17 mouse cellular contexts compared by ENCODE assay signal in the genomic region with DNA sequence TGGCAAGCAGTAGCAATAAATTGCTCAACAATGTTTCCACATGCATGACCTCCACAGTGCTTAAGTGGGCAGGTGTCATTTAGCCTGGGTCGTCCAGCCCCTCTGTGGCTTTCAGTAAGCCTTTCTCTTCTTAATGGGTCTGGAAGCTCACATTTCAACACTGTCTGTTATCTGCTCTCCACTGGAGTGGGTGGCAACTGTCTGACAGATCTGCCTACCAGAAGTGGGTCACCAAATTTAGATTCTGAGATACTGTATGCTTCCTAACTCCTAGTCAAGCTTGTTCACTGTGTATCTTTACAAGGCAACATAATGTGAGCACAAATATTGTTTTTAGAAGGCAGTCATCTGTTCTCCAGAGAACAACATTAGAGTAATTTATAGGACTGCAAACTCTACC. TPM values are rescaled to one million over a fixed set of nuclear protein-coding genes. Genes with fewer than 3 reads are reported as not detected.
DNase-seq lines count a peak whose midpoint lies in the region; ATAC-seq lines count a peak whose summit lies in the region.
"Had no signal": no experiment of that assay in that cellular context is flagged by ENCODE, and none has a peak within 500 bp of the region (broad histone marks: within the 10 kb centered on the region; RNA-seq: fewer than 3 reads in every experiment).

No protein-coding gene starts in this region.

- peak; percentile 55; the same call in 1 of the 2 replicates for ATAC-seq in heart, embryonic 11.5 days (replicated peaks; ENCODE audit: insufficient number of reproducible peaks, low FRiP score, low TSS enrichment)
- ATAC-seq in neural tube, embryonic 12.5 days (ENCODE audit: low FRiP score, low read depth): peak; percentile 21; the same call in 1 of the 2 replicates
- ATAC-seq in erythroblast, adult 5-6 weeks (replicated peaks; ENCODE audit: low FRiP score, poor library complexity, severe bottlenecking): peak; percentile 76
- ATAC-seq in megakaryocyte, adult 5-6 weeks (ENCODE audit: poor library complexity, severe bottlenecking): 0 out of 2 replicates have a peak, but pooled peaks have one; percentile 6
- ATAC-seq: CD4-positive, CD25-positive, alpha-beta regulatory T cell, adult 4 months; lung, postnatal 0 days had no signal

- peaks cover 4% of the 10 kb centered on the region; the same call in 1 of the 2 replicates for H3K4me1 ChIP-seq in heart, embryonic 11.5 days (ENCODE audit: control insufficient read depth, insufficient read depth, low read length)
- H3K4me1 ChIP-seq in neural tube, embryonic 12.5 days: peaks cover 5% of the 10 kb centered on the region; the same call in 1 of the 2 replicates

- WGBS in heart, embryonic 11.5 days (ENCODE audit: insufficient replicate concordance): 13% methylated on average over 1 of the region's 1 CpGs
- WGBS in neural tube, embryonic 12.5 days: 18% methylated on average over 1 of the region's 1 CpGs

- H3K4me2 ChIP-seq in heart, embryonic 11.5 days: no peak overlapping the region; the same call in 1 of the 2 replicates
- no peak overlapping the region for H3K4me2 ChIP-seq in neural tube, embryonic 12.5 days (replicated peaks)
- H3K4me2 ChIP-seq: hindbrain, embryonic 14.5 days had no signal

- no peaks in the 10 kb centered on the region for H3K9me3 ChIP-seq in heart, embryonic 11.5 days (replicated peaks; ENCODE audit: control insufficient read depth, low read length)
- H3K9me3 ChIP-seq in neural tube, embryonic 12.5 days: no peaks in the 10 kb centered on the region

- H3K27ac ChIP-seq in heart, embryonic 11.5 days (ENCODE audit: low read depth, low read length): 0 out of 2 replicates have a peak overlapping the region, but pooled peaks have one; percentile 17
- H3K27ac ChIP-seq in neural tube, embryonic 12.5 days: no peak overlapping the region
- H3K27ac ChIP-seq: hindbrain, embryonic 14.5 days had no signal

- no peaks in the 10 kb centered on the region for H3K27me3 ChIP-seq in heart, embryonic 11.5 days (ENCODE audit: control insufficient read depth, insufficient read depth, low read length)
- no peaks in the 10 kb centered on the region for H3K27me3 ChIP-seq in neural tube, embryonic 12.5 days (replicated peaks)

- no peaks in the 10 kb centered on the region for H3K36me3 ChIP-seq in heart, embryonic 11.5 days (ENCODE audit: control insufficient read depth, insufficient read depth, low read length)
- no peaks in the 10 kb centered on the region for H3K36me3 ChIP-seq in neural tube, embryonic 12.5 days

- DNase-seq in heart, adult 9 months (ENCODE audit: low spot score in 2 of 2): no peak
- no peak for DNase-seq in neural tube, embryonic 10.5 days (ENCODE audit: extremely low spot score, low spot score)
- DNase-seq in lung, postnatal 14 days: no peak
- no peak for DNase-seq in lung, postnatal 25 days (ENCODE audit: low spot score)
- DNase-seq: adrenal gland, postnatal 25 days; cerebellum, adult 9-10 months; gastrocnemius, postnatal 10 days had no signal

- H3K4me3 ChIP-seq in heart, embryonic 11.5 days (ENCODE audit: low read depth, low read length): no peak overlapping the region
- H3K4me3 ChIP-seq in neural tube, embryonic 12.5 days: no peak overlapping the region

- no peak overlapping the region for H3K9ac ChIP-seq in heart, embryonic 11.5 days (ENCODE audit: low read depth, low read length)
- no peak overlapping the region for H3K9ac ChIP-seq in neural tube, embryonic 12.5 days
- H3K9ac ChIP-seq: hindbrain, embryonic 14.5 days had no signal

RNA-seq across cellular contexts. Expression of a gene that starts 23.5 kb away (rescaled TPM):
- 17.1 and 17.7 TPM in 2 replicates for polyA plus RNA-seq in heart, embryonic 11.5 days (2014; fragmentation: Nextera tagmentation; extraction: Ambion mirVana)
- 23.5 and 24.3 TPM in 2 replicates for polyA plus RNA-seq in neural tube, embryonic 12.5 days (2016; fragmentation: Nextera tagmentation; extraction: Ambion mirVana)
- 17.8 and 19.0 TPM in 2 replicates for total RNA-seq in erythroblast, adult 5-6 weeks (2015; ENCODE audit: low replicate concordance)
- 14.6 and 15.2 TPM in 2 replicates for total RNA-seq in erythroblast, adult 5-6 weeks (2017; ENCODE audit: low replicate concordance)
- total RNA-seq in megakaryocyte, adult 5-6 weeks (2015): 27.6 and 27.9 TPM in 2 replicates
- 20.8 and 21.8 TPM in 2 replicates for total RNA-seq in megakaryocyte, adult 5-6 weeks (2017)

RNA-seq across cellular contexts. Expression of a gene that starts 33.2 kb away (rescaled TPM):
- not detected in 2 replicates for polyA plus RNA-seq in heart, embryonic 11.5 days (2014; fragmentation: Nextera tagmentation; extraction: Ambion mirVana)
- not detected in 2 replicates for polyA plus RNA-seq in neural tube, embryonic 12.5 days (2016; fragmentation: Nextera tagmentation; extraction: Ambion mirVana)
- total RNA-seq in erythroblast, adult 5-6 weeks (2015; ENCODE audit: low replicate concordance): not detected in 2 replicates
- not detected in 2 replicates for total RNA-seq in erythroblast, adult 5-6 weeks (2017; ENCODE audit: low replicate concordance)
- not detected in 2 replicates for total RNA-seq in megakaryocyte, adult 5-6 weeks (2015)
- total RNA-seq in megakaryocyte, adult 5-6 weeks (2017): not detected in 2 replicates
- total RNA-seq: adrenal gland, postnatal 25 days; gastrocnemius, postnatal 10 days; layer of hippocampus, postnatal 36 days; monocyte, adult 5-6 weeks had no signal
- polyA plus RNA-seq: CD4-positive, CD25-positive, alpha-beta regulatory T cell, adult 4 months; hindbrain, embryonic 14.5 days; kidney, embryonic 16.5 days; lung, postnatal 0 days had no signal

Comparison
In these comparisons a context has a peak if more than half of its experiments do, and no peak if none do; other contexts are left out.
1. ATAC-seq: peak in every context shown above with its lines; median percentile 76 in erythroblast, adult 5-6 weeks; 55 in heart, embryonic 11.5 days; 21 in neural tube, embryonic 12.5 days; 6 in megakaryocyte, adult 5-6 weeks.